Mouse (Mus musculus): Measurements from ENCODE around the gene Csf2.
A peak's percentile ranks its signal among the peaks of the same experiment; 100 is the strongest.
"Not testable (repeated sequence)": the region's sequence is repeated elsewhere in the genome, so short reads cannot be mapped to it uniquely, and the experiment has no call there.

Csf2 gene

GRCm38 (mm10) chr11:54248940-54249717, at the start of gene Csf2:
Gene Csf2, minus strand, starts transcription at chr11:54249667.
- no peak for DNase-seq (ENCODE audit: extremely low read depth, low read depth)

- no peak for DNase-seq (ENCODE audit: extremely low read depth, low read depth)
Measured at GRCm38 (mm10) chr11:54298777-54299176, 49.3 kb upstream of the Csf2 start.

GRCm38 (mm10) chr11:54297471-54297870, 48.0 kb upstream of the Csf2 start:
- DNase-seq (ENCODE audit: extremely low read depth, low read depth), result not testable (repeated sequence)

- no peak for DNase-seq (ENCODE audit: extremely low read depth, low read depth)
Measured at GRCm38 (mm10) chr11:54296734-54297133, 47.3 kb upstream of the Csf2 start.

GRCm38 (mm10) chr11:54295971-54296370, 46.5 kb upstream of the Csf2 start:
- no peak for DNase-seq (ENCODE audit: extremely low read depth, low read depth)

GRCm38 (mm10) chr11:54293980-54294807, 44.7 kb upstream of the Csf2 start:
- DNase-seq (ENCODE audit: extremely low read depth, low read depth), result no peak

- peak; percentile 71 for DNase-seq (ENCODE audit: extremely low read depth, low read depth)
Measured at GRCm38 (mm10) chr11:54292163-54292562, 42.7 kb upstream of the Csf2 start.

- DNase-seq (ENCODE audit: extremely low read depth, low read depth), result no peak
Measured at GRCm38 (mm10) chr11:54287821-54288453, 38.5 kb upstream of the Csf2 start.

GRCm38 (mm10) chr11:54271437-54271949, 22.0 kb upstream of the Csf2 start:
- no peak for DNase-seq (ENCODE audit: extremely low read depth, low read depth)

GRCm38 (mm10) chr11:54269191-54269896, 19.9 kb upstream of the Csf2 start:
- DNase-seq (ENCODE audit: extremely low read depth, low read depth), result no peak

GRCm38 (mm10) chr11:54267177-54267576, 17.7 kb upstream of the Csf2 start, which contains the start of gene Il3:
Gene Il3, minus strand, starts transcription at chr11:54267277.
- DNase-seq (ENCODE audit: extremely low read depth, low read depth), result no peak

- DNase-seq (ENCODE audit: extremely low read depth, low read depth), result peak; percentile 74
Measured at GRCm38 (mm10) chr11:54264542-54264941, 15.1 kb upstream of the Csf2 start.

GRCm38 (mm10) chr11:54263405-54264031, 14.1 kb upstream of the Csf2 start:
- DNase-seq (ENCODE audit: extremely low read depth, low read depth), result peak; percentile 53

- DNase-seq (ENCODE audit: extremely low read depth, low read depth), result peak; percentile 64
Measured at GRCm38 (mm10) chr11:54256624-54257376, 7.3 kb upstream of the Csf2 start.

- DNase-seq (ENCODE audit: extremely low read depth, low read depth), result no peak
Measured at GRCm38 (mm10) chr11:54254114-54254513, 4.6 kb upstream of the Csf2 start.

GRCm38 (mm10) chr11:54250575-54250974, 1.1 kb upstream of the Csf2 start:
- no peak for DNase-seq (ENCODE audit: extremely low read depth, low read depth)

- no peak for DNase-seq (ENCODE audit: extremely low read depth, low read depth)
Measured at GRCm38 (mm10) chr11:54249748-54250147, 281 bp upstream of the Csf2 start.

- DNase-seq (ENCODE audit: extremely low read depth, low read depth), result no peak
Measured at GRCm38 (mm10) chr11:54247251-54247950, 2.1 kb downstream of the Csf2 start.

GRCm38 (mm10) chr11:54244465-54244864, 5.0 kb downstream of the Csf2 start:
- no peak for DNase-seq (ENCODE audit: extremely low read depth, low read depth)
